Mouse (Mus musculus): Measurements from ENCODE around the gene Uba3. TPM values are rescaled to one million over a fixed set of nuclear protein-coding genes. Genes with fewer than 3 reads are reported as not detected.

Uba3 gene
- polyA plus RNA-seq, 1 experiment from 2014 or later: 31.3 TPM

DNA sequence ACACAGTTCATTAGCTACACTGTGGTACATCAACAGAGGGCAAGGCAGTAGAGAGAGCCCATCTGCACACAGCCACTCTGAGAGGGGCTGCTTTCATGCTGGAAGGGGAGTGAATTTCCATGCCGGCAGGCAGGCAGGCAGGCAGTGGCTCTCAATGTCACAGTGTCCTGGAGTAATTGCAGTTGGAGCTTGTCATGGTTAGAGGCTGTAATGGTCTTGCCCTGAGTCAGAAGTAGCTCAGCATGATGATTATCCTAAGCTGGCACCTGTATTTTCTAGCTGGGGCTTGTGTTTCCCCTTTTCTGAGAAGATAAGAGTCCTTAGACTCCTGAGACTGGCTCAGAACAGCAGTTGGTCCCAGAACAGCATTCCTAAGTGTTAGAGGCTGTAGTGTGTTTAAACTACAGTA is 20.6 kb upstream of the Uba3 start:
- WGBS (ENCODE audit: insufficient replicate concordance): 43% methylated on average over 1 of the region's 1 CpGs
- peak; percentile 27; the same call in 1 of the 2 replicates for ATAC-seq (ENCODE audit: low read depth)
- Histone ChIP-seq H3K9ac (no peak overlapping the region), H3K36me3 (peaks cover 27% of the 10 kb centered on the region), H3K27ac (peak overlapping the region; percentile 27; the same call in 1 of the 2 replicates), H3K4me1 (replicated peaks) (peaks cover 40% of the 10 kb centered on the region), H3K4me2 (no peak overlapping the region), H3K27me3 (no peaks in the 10 kb centered on the region), H3K9me3 (replicated peaks) (no peaks in the 10 kb centered on the region), H3K4me3 (replicated peaks) (no peak overlapping the region)
- DNase-seq: no peak

DNA sequence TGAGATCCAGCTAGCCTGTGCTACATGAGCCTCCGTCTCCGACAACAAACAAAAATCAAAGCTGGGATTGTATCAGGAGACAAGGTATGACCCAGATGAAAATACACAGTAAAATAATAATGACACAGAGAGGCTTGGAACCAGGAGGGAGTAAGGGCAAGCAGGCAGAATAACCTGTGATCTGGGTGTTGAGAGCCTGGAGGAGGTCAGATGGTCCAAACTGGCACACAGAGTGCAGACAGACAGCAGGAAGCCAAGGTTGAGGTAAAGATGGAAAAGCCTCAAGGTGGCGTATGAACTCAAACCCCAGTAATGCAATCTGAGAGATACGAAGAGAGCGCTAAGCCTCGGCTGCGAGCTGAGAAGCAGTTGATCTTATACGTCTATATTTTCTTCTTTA is 19.1 kb upstream of the Uba3 start:
- H3K9ac ChIP-seq: no peak overlapping the region
- DNase-seq (no peak), ATAC-seq (ENCODE audit: low read depth) (no peak)
- H3K4me2 ChIP-seq: no peak overlapping the region
- H3K9me3 ChIP-seq (replicated peaks): no peaks in the 10 kb centered on the region
- H3K4me3 ChIP-seq (replicated peaks): no peak overlapping the region
- peaks cover 13% of the 10 kb centered on the region for H3K36me3 ChIP-seq
- 82% methylated on average over 8 of the region's 8 CpGs for WGBS (ENCODE audit: insufficient replicate concordance)
- peaks cover 44% of the 10 kb centered on the region for H3K4me1 ChIP-seq (replicated peaks)
- H3K27ac ChIP-seq: no peak overlapping the region
- no peaks in the 10 kb centered on the region for H3K27me3 ChIP-seq

DNA sequence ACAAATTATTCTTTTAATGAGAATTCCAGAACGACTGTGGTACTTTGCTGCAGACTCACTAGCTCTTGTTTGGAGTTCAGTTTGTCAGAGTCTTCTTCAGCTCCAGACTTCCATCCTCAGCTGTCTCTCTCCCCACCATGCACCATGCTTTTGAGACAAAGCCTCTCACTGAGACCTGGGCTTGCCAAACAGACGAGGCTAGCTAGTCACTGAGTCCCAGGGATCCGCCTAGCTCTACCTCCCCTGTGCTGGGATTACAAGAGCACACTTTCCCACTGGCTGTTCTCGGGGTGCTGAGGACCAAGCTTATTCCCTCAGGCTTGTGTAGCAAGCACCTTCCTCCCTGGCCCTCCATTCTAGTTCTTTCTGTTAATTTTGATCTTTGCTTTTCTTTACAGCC is 18.1 kb upstream of the Uba3 start:
- Histone ChIP-seq H3K27ac (no peak overlapping the region), H3K4me2 (no peak overlapping the region; the same call in 1 of the 2 replicates), H3K36me3 (peaks cover 9% of the 10 kb centered on the region), H3K9ac (no peak overlapping the region), H3K27me3 (no peaks in the 10 kb centered on the region), H3K9me3 (replicated peaks) (no peaks in the 10 kb centered on the region), H3K4me3 (replicated peaks) (no peak overlapping the region), H3K4me1 (replicated peaks) (peaks cover 49% of the 10 kb centered on the region)
- DNase-seq (no peak), ATAC-seq (ENCODE audit: low read depth) (no peak)
- 46% methylated on average over 4 of the region's 4 CpGs for WGBS (ENCODE audit: insufficient replicate concordance)

DNA sequence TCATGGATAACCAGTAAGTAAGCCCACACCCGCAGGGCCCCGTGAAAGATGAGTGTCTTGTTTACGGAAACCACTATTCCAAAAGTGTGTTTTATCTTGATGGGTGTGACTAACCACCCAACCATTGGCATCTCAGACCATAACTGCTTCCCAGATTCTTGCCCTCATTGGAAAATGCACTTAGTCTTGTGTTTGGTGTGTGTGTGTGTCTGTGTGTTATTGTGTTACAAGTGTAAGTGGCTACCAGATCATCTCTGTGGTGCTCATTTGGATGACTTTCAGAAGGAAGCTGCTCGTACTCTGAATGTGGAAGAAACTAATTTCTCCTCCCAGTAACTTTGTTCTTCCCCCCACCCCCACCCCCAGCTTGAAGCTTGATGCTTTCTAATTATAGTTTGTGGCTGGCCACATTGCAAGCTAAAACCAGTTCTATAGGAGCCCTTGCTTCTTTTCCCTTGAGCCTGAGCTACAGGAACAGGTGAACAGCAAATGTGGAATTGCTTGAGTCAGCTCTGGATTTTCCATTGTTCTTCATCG is 17.6 kb upstream of the Uba3 start:
- Histone ChIP-seq H3K27ac (no peak overlapping the region), H3K4me2 (peak overlapping the region; percentile 36), H3K9me3 (replicated peaks) (no peaks in the 10 kb centered on the region), H3K4me1 (replicated peaks) (peaks cover 49% of the 10 kb centered on the region), H3K4me3 (replicated peaks) (no peak overlapping the region), H3K9ac (no peak overlapping the region), H3K36me3 (peaks cover 9% of the 10 kb centered on the region), H3K27me3 (no peaks in the 10 kb centered on the region)
- DNase-seq: no peak
- WGBS (ENCODE audit: insufficient replicate concordance): 21% methylated on average over 5 of the region's 5 CpGs
- ATAC-seq (ENCODE audit: low read depth): peak; percentile 58

DNA sequence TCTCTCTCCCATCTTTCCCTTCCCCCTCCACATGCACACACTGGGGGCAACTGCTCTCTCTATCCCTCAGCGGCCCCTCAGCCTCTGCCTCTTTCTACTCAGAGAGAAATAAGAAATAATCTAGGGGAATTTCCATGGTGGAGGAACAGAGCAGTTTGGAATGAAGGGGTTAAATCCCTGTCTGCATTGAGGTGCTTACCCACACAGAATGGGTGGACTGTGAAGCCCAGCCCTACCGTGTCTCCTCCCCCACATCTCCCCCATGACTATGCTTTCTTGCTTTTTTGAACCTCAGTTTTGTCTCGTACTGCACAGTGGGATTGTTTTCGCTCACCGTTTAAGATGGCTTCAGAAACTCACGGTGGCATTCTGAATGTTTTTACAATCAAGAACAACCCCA is 16.9 kb upstream of the Uba3 start:
- H3K27me3 ChIP-seq: no peaks in the 10 kb centered on the region
- H3K27ac ChIP-seq: peak overlapping the region; percentile 18; the same call in 1 of the 2 replicates
- peak overlapping the region; percentile 28 for H3K4me2 ChIP-seq
- H3K9me3 ChIP-seq (replicated peaks): no peaks in the 10 kb centered on the region
- 30% methylated on average over 6 of the region's 6 CpGs for WGBS (ENCODE audit: insufficient replicate concordance)
- H3K4me1 ChIP-seq (replicated peaks): peaks cover 49% of the 10 kb centered on the region
- peaks cover 7% of the 10 kb centered on the region for H3K36me3 ChIP-seq
- H3K4me3 ChIP-seq (replicated peaks): no peak overlapping the region
- 0 out of 2 replicates have a peak overlapping the region, but pooled peaks have one; percentile 19 for H3K9ac ChIP-seq
- peak; percentile 55; the same call in 1 of the 2 replicates for ATAC-seq (ENCODE audit: low read depth)
- DNase-seq: no peak

DNA sequence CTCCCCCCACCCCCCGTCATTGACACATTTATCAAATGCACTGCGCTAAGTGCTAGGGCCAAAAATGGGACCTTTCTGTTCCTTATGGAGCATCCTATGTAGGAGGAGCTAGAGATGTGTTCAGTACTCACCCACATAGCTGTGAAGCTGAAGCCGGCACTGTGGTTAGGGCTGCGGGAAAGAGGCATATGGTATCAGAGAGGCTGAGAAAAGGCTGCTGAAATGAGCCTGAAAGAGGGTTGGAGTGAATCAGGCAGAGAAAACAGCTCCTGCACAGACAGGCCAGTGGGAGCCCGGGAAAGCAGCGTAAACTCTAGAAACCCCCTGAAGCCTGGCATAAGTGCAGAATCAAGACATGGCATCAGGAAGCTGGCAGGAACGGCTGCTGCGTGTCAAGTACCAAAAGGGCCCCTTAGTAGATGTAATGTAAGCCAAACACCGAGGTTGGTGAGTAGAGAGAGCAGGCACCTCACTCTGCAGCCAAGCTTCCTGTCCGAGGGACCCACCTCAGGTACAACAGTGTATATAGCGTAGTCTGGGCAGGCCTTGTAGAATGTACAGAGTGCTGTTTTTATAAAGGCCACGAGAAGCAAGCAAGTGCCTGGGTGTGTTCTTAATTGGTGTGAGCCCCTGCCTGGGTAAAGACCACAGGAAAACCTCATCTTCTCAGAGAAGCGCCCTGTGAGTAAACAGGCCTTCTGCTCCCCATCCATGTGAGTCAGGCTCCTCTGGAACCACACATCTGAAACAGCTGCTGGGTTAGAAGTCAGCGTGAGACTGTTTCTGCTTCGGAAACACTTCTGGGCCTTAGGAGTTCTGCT is 16.0 kb upstream of the Uba3 start:
- ATAC-seq (ENCODE audit: low read depth): no peak
- peak overlapping the region; percentile 28 for H3K4me2 ChIP-seq
- H3K9me3 ChIP-seq (replicated peaks): no peaks in the 10 kb centered on the region
- H3K9ac ChIP-seq: no peak overlapping the region
- DNase-seq: no peak
- 45% methylated on average over 15 of the region's 15 CpGs for WGBS (ENCODE audit: insufficient replicate concordance)
- peaks cover 9% of the 10 kb centered on the region for H3K36me3 ChIP-seq
- H3K4me1 ChIP-seq (replicated peaks): peaks cover 49% of the 10 kb centered on the region
- no peak overlapping the region; the same call in 1 of the 2 replicates for H3K27ac ChIP-seq
- no peak overlapping the region for H3K4me3 ChIP-seq (replicated peaks)
- H3K27me3 ChIP-seq: no peaks in the 10 kb centered on the region

DNA sequence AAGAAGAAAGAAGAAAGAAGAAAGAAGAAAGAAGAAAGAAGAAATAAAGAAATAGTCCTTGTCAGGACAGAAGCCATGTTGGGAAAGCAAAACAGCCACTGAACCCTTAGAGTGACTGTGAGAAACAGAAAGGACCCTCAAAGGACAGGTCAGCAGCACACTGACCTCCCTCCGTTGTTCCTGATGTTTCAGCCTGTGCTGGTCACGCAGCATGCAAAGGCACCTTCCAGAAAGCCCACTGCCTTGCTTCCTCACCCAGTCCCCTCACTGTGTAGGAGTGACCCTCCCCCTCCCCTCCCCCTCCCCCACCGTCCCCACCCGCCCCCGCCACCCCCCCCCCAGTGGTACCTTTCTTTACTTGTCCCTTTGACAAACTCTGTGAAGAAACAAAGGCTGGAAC is 15.2 kb upstream of the Uba3 start:
- no peak overlapping the region for H3K9ac ChIP-seq
- no peaks in the 10 kb centered on the region for H3K27me3 ChIP-seq
- no peak overlapping the region for H3K27ac ChIP-seq
- peaks cover 44% of the 10 kb centered on the region for H3K4me1 ChIP-seq (replicated peaks)
- no peaks in the 10 kb centered on the region for H3K9me3 ChIP-seq (replicated peaks)
- no peak overlapping the region for H3K4me2 ChIP-seq
- WGBS (ENCODE audit: insufficient replicate concordance): 65% methylated on average over 3 of the region's 5 CpGs
- no peak overlapping the region for H3K4me3 ChIP-seq (replicated peaks)
- DNase-seq (no peak), ATAC-seq (ENCODE audit: low read depth) (no peak)
- H3K36me3 ChIP-seq: peaks cover 9% of the 10 kb centered on the region

DNA sequence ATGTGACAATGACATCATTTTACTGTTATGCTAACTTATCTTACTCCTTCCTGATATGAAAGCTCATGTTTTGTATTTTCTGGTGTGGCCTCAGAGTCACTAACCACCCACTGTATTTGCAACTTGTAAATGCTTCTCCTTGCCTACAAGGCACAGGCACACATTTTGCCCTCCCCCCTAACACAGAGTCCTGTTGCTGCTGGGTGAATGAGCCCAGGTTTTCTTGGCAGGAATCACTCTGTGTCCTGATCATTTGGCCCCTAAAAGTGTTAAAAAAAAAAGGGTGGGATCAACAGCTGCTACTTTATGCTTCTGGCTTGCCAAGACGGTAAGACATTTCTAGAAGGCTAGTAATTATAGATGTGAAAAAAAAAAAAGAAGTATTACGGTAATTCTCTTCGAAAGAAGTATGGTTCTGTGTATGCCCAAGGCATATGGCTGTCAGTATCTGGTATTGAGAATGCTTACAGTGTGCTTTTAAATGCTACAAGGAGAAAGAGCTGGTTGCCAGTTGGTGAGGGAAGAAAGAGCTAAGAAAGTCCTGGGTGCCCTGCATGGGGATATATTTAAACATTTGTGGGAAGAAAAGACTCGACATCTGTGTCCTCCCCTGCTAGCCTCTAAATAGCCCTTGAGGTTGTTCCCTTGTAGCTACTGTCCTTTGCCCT is 10.8 kb upstream of the Uba3 start:
- Histone ChIP-seq H3K27ac (0 out of 2 replicates have a peak overlapping the region, but pooled peaks have one; percentile 5), H3K4me2 (no peak overlapping the region), H3K4me3 (replicated peaks) (no peak overlapping the region), H3K36me3 (peaks cover 15% of the 10 kb centered on the region), H3K27me3 (no peaks in the 10 kb centered on the region), H3K9me3 (replicated peaks) (no peaks in the 10 kb centered on the region), H3K9ac (no peak overlapping the region), H3K4me1 (replicated peaks) (peaks cover 53% of the 10 kb centered on the region)
- ATAC-seq (ENCODE audit: low read depth): no peak
- WGBS (ENCODE audit: insufficient replicate concordance): 75% methylated on average over 4 of the region's 4 CpGs
- DNase-seq: no peak

DNA sequence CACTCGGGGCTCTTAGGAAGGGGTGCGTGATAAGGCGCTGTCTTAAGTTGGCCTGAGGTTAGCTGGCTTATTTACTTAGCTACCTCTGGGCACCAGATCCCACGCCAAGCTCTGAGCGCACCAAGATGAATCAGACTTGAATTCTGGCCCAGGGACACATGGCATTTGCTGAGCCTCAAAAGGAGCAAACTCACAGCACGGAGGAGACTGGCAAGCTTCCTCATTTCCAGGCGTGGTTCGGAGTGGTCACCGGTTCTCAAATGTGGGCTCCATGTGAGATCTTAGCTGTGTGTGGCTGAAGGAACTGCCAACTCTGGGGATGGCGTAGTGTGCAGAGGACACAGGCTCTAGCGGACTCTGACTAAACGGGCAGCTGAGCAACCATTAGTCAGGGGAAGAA is 6.5 kb upstream of the Uba3 start:
- no peaks in the 10 kb centered on the region for H3K9me3 ChIP-seq (replicated peaks)
- peak overlapping the region; percentile 88 for H3K4me2 ChIP-seq
- ATAC-seq (ENCODE audit: low read depth): 0 out of 2 replicates have a peak, but pooled peaks have one; percentile 22
- peak overlapping the region; percentile 79 for H3K4me3 ChIP-seq (replicated peaks)
- H3K36me3 ChIP-seq: peaks cover 15% of the 10 kb centered on the region
- H3K4me1 ChIP-seq (replicated peaks): peaks cover 65% of the 10 kb centered on the region
- peak overlapping the region; percentile 83 for H3K27ac ChIP-seq
- no peak for DNase-seq
- peak overlapping the region; percentile 91 for H3K9ac ChIP-seq
- H3K27me3 ChIP-seq: no peaks in the 10 kb centered on the region
- WGBS (ENCODE audit: insufficient replicate concordance): 20% methylated on average over 12 of the region's 12 CpGs

DNA sequence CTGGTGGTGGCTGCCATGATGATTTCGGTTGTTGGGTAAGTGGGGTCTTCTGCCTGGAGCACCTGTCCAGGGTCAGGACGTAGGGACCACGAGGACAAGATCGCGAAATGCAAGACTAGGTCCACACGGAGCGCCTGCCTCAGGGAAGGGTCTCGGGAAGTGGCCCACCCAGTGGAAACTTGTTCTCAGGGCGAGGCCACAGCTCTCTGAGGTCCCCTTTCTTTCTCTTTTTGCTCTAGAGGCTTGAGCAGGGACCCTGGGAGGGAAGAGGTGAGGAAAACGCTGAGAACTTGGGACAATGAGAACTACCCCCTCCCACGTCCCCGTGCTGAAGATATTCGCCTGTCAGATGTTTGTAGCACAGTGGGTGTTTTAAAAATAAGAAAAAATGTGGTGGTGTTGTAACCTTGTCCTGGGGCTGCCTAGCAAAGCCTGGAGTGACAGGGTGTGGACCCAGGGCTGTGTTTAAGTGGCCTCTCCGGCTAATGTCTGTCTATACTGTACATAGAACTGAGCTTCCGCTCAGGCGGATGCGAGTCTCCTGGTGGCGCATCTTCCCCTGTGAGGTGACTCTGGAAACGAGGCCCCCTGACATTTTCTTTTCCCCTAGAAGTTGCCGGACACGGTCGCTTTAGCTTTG is 5.6 kb upstream of the Uba3 start:
- H3K4me1 ChIP-seq (replicated peaks): peaks cover 69% of the 10 kb centered on the region
- H3K9ac ChIP-seq: peak overlapping the region; percentile 91
- no peaks in the 10 kb centered on the region for H3K27me3 ChIP-seq
- H3K4me3 ChIP-seq (replicated peaks): peak overlapping the region; percentile 79
- WGBS (ENCODE audit: insufficient replicate concordance): under 1% methylated on average over 22 of the region's 22 CpGs
- ATAC-seq (ENCODE audit: low read depth): peak; percentile 86
- peak overlapping the region; percentile 83 for H3K27ac ChIP-seq
- H3K36me3 ChIP-seq: peaks cover 10% of the 10 kb centered on the region
- H3K9me3 ChIP-seq (replicated peaks): no peaks in the 10 kb centered on the region
- DNase-seq: peak; percentile 57
- peak overlapping the region; percentile 88 for H3K4me2 ChIP-seq
